Mouse (Mus musculus) heart, postnatal 36 days (tissue): ENCODE data around the gene Areg. TPM values are rescaled to one million over a fixed set of nuclear protein-coding genes. Genes with fewer than 3 reads are reported as not detected.

Source experiments
- DNase-seq, 2 experiments: peaks; one replicate each; pipeline ENCODE4 v3.0.0; 2021 to 2022
- intact Hi-C: fragments of 180-260 bp; cut with DNase I; formaldehyde crosslinking; loops from one replicate; pipeline ENCODE4 v1.15.1; 2025
- total RNA-seq, 2 experiments: library from RNA; stranded (reverse); gene quantifications; 2 replicates each; pipeline ENCODE4 v1.2.3; 2021

The Areg gene
- total RNA-seq, 2 experiments from 2014 or later, result not detected

DNA sequence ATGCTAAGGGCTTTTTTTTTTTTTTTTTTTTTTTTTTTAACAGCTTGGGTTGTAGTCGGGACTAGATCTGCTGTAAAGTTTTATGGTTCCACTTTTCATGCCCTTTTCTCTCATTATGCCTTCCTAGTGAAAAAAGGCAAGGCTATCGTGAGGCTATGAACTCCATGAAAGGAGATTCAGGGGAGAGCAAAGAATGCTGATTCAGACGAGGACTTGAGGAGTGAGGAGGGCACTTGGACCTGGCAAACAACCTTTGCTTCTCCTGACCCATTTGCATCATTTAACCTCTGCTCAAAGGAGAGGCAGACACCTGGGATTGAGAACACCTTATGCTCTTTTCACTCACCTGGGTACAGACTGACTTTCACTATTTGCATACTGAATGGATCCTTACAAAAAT is 17.8 kb downstream of the Areg start:
- no peak for DNase-seq
- intact Hi-C loops, result no loop called here

DNA sequence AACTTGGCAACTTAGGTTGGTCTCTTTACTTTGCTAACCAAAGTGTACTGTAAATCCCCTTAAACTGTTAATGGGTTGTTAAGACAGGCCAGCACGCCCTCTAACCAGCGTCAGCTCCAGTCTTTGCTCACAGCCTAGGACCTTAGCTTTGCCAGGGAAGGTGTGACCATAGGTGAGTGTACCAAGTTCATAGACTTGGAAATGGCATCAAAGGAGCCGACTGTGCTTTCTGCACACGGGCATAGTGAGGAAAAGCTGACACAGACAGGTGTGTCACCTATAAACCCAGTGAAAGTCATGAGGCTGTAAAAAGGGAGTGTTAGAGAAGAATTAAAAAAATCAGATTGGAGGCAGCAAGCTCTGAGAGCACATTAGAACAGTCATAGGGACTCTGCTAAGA is 23.4 kb downstream of the Areg start:
- intact Hi-C loops, result no loop called here
- no peak for DNase-seq

DNA sequence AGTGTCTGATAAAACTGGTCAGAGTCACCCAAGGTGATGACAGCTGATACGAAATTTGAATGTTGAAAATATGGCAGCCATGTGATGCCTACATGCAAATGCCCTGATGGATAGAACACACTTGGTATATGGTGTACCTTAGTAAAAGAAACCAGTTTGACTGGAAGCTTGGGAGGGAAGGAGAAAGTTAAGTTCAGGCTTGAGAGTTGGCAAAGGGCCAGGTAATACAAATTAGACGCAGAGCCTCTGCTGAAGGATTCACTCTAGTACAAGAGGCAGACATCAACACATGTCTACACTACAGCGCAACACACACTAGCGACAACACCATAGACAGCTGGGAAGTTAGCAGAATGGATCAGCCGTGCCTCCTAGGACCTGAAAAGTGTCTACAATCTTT is 27.2 kb downstream of the Areg start:
- DNase-seq, result no peak
- intact Hi-C loops, result no loop called here

DNA sequence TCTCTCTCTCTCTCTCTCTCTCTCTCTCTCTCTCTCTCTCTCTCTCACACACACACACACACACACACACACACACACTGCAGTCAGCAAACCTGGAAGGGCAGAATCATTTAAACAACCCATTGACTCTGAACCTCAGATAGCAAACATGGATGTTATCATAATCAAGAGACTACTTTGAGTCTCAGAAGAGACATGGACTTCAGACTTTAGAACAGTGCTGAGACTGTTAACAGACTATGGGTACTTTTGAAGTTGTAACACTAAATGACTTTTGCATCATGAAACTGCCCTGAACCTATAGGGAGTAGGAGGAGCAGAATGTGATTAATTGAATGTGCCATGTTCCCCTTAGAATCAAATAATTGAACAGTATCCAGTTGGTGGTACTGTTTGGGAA is 37.0 kb downstream of the Areg start:
- intact Hi-C loops, result no loop called here
- DNase-seq, result no peak

GRCm38 (mm10) chr5:91194572-91194971 is 55.2 kb downstream of the Areg start:
- no peak for DNase-seq
- intact Hi-C loops, result no loop called here

Other genes with a start within 250 kb of the Areg start
- gene Cxcl1, start 248.4 kb upstream of the Areg start, total RNA-seq, result under 1 TPM; 0.30 to 0.50 TPM
- gene Cxcl2, start 235.7 kb upstream of the Areg start, total RNA-seq, result not detected
- 10 to 100 TPM in 1 of 2 experiments, 1 to 10 TPM in 1; 9.5 to 10.0 TPM for gene Mthfd2l, start 208.5 kb upstream of the Areg start, total RNA-seq
- gene Epgn, start 112.1 kb upstream of the Areg start, total RNA-seq, result under 1 TPM; 0.33 to 0.46 TPM
- under 1 TPM in 1 of 2 experiments, not detected in 1; 0.11 TPM for gene Ereg, start 65.0 kb upstream of the Areg start, total RNA-seq